Mouse (Mus musculus) T-helper 17 cell (primary cell): ENCODE results near the gene Epdr1.

Source experiments
- in situ Hi-C, 2 experiments: fragments of 300-600 bp; cut with MboI, MseI; formaldehyde crosslinking; loops; 1 replicate in 1 of 2; 2 replicates in 1 of 2; pipeline ENCODE4 v1.15.1; 2025; ENCODE audit warnings: high pct_unique_total_duplicates in 2 of 2

Epdr1 gene

GRCm38 (mm10) chr13:19619216-19619927, at the start of gene Epdr1:
Gene Epdr1 (minus strand): TSS chr13:19619927.
- in situ Hi-C loops, result no loop called here

GRCm38 (mm10) chr13:19668355-19669140, 48.8 kb upstream of the Epdr1 start:
- in situ Hi-C loops, result no loop called here

GRCm38 (mm10) chr13:19652405-19652804, 32.7 kb upstream of the Epdr1 start:
- in situ Hi-C loops, result no loop called here

- in situ Hi-C loops, result loop anchor here in 1 of 2 experiments (25.0 kb wide), 1 partner anchor 288 kb away; no protein-coding TSS in a partner anchor
Observed at GRCm38 (mm10) chr13:19649824-19650223, 30.1 kb upstream of the Epdr1 start.

GRCm38 (mm10) chr13:19644225-19644624, 24.5 kb upstream of the Epdr1 start:
- in situ Hi-C loops, result loop anchor here in 1 of 2 experiments (25.0 kb wide), 1 partner anchor 282 kb away; no protein-coding TSS in a partner anchor

GRCm38 (mm10) chr13:19643519-19643918, 23.8 kb upstream of the Epdr1 start:
- in situ Hi-C loops, result loop anchor here in 1 of 2 experiments (25.0 kb wide), 1 partner anchor 281 kb away; no protein-coding TSS in a partner anchor

- in situ Hi-C loops, result loop anchor here in 1 of 2 experiments (25.0 kb wide), 1 partner anchor 278 kb away; no protein-coding TSS in a partner anchor
Observed at GRCm38 (mm10) chr13:19640203-19640851, 20.6 kb upstream of the Epdr1 start.

GRCm38 (mm10) chr13:19636131-19636530, 16.4 kb upstream of the Epdr1 start:
- in situ Hi-C loops, result loop anchor here (5.0 to 25.0 kb wide), 2 partner anchors 274 to 459 kb away; no protein-coding TSS in a partner anchor

GRCm38 (mm10) chr13:19630768-19631709, 11.3 kb upstream of the Epdr1 start:
- in situ Hi-C loops, result loop anchor here in 1 of 2 experiments (25.0 kb wide), 1 partner anchor 269 kb away; no protein-coding TSS in a partner anchor

- in situ Hi-C loops, result loop anchor here in 1 of 2 experiments (25.0 kb wide), 1 partner anchor 264 kb away; no protein-coding TSS in a partner anchor
Observed at GRCm38 (mm10) chr13:19626473-19626872, 6.7 kb upstream of the Epdr1 start.

GRCm38 (mm10) chr13:19624632-19625320, 5.0 kb upstream of the Epdr1 start:
- in situ Hi-C loops, result loop anchor here in 1 of 2 experiments (25.0 kb wide), 1 partner anchor 262 kb away; no protein-coding TSS in a partner anchor

- in situ Hi-C loops, result no loop called here
Observed at GRCm38 (mm10) chr13:19623228-19623905, 3.6 kb upstream of the Epdr1 start.

GRCm38 (mm10) chr13:19622573-19623227, 3.0 kb upstream of the Epdr1 start, which contains the start of gene Sfrp4:
Gene Sfrp4 (plus strand): TSS chr13:19623104.
- in situ Hi-C loops, result no loop called here

GRCm38 (mm10) chr13:19618841-19619215, 899 bp downstream of the Epdr1 start:
- in situ Hi-C loops, result no loop called here

- in situ Hi-C loops, result no loop called here
Observed at GRCm38 (mm10) chr13:19618081-19618480, 1.6 kb downstream of the Epdr1 start.

GRCm38 (mm10) chr13:19614311-19614710, 5.4 kb downstream of the Epdr1 start:
- in situ Hi-C loops, result no loop called here

GRCm38 (mm10) chr13:19613426-19613825, 6.3 kb downstream of the Epdr1 start:
- in situ Hi-C loops, result no loop called here

GRCm38 (mm10) chr13:19612963-19613362, 6.8 kb downstream of the Epdr1 start:
- in situ Hi-C loops, result no loop called here

- in situ Hi-C loops, result no loop called here
Observed at GRCm38 (mm10) chr13:19612348-19612747, 7.4 kb downstream of the Epdr1 start.
